Mouse (Mus musculus): ENCODE measurements at regions not wholly inside any gene's neighbourhood (a gene's known extent, or its start where the extent isn't known, plus 50 kb on each side); places are given as distances from the start of the nearest gene placed in this dataset.
A peak's percentile ranks its signal among the peaks of the same experiment; 100 is the strongest.

GRCm38 (mm10) chr7:133502731-133503130 lies 99.2 kb downstream of the Tex36 start:
- Histone ChIP-seq H3K9ac (no peak overlapping the region), H3K4me1 (ENCODE audit: insufficient read depth) (no peaks in the 10 kb centered on the region), H3K27me3 (ENCODE audit: insufficient read depth, low read length) (no peaks in the 10 kb centered on the region), H3K4me2 (no peak overlapping the region), H3K9me3 (ENCODE audit: low read depth, low read length) (no peaks in the 10 kb centered on the region), H3K36me3 (ENCODE audit: insufficient read depth) (no peaks in the 10 kb centered on the region), H3K27ac (ENCODE audit: low read depth) (no peak overlapping the region), H3K4me3 (ENCODE audit: low read depth, low read length) (no peak overlapping the region)
- 48% methylated on average over 4 of the region's 4 CpGs for WGBS
- no peak for TF ChIP-seq CTCF (IDR thresholded peaks at IDR 0.05; ENCODE audit: low read depth)
- ATAC-seq (ENCODE audit: insufficient read depth) (no peak), DNase-seq (no peak)

- no peak for TF ChIP-seq CTCF (IDR thresholded peaks at IDR 0.05; ENCODE audit: low read depth)
- H3K4me3 ChIP-seq (ENCODE audit: low read depth, low read length) = no peak overlapping the region
- no peaks in the 10 kb centered on the region for H3K27me3 ChIP-seq (ENCODE audit: insufficient read depth, low read length)
- 98% methylated on average over 3 of the region's 3 CpGs for WGBS
- DNase-seq = no peak
- no peaks in the 10 kb centered on the region for H3K36me3 ChIP-seq (ENCODE audit: insufficient read depth)
- no peaks in the 10 kb centered on the region for H3K9me3 ChIP-seq (ENCODE audit: low read depth, low read length)
- H3K4me2 ChIP-seq = no peak overlapping the region
- H3K9ac ChIP-seq = no peak overlapping the region
- H3K4me1 ChIP-seq (ENCODE audit: insufficient read depth) = no peaks in the 10 kb centered on the region
- ATAC-seq (ENCODE audit: insufficient read depth) = no peak
- no peak overlapping the region for H3K27ac ChIP-seq (ENCODE audit: low read depth)
These were observed 104.4 kb downstream of the Tex36 start for GRCm38 (mm10) chr7:133497551-133497950.

DNA sequence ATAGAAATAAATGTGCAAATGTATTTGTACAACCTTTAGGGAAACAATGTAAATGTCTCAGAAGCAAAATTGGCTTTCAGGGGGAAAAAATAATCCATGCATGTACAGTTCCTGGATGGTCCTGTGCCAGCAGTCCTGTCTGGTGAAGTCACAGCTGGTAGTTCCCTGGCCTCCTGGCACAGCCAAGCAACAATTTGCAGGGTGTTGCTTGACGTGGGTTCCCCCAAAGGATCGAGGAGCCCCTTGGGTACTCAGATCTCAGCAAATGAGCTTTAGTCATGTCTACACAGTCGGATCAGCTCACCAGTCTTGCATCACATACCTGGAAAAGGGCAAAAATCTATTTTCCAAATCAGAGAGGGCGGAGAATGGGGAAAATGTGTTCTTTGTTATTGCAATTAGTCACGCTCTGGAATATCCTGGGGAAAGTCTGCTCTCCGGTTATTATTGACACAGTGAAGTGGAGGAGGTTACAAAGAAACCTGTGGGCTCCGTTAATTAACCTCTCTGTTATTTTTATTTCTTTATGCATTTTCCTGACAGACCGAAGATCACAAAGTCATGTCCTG lies 106.9 kb downstream of the Tex36 start:
- H3K4me1 ChIP-seq (ENCODE audit: insufficient read depth) = no peaks in the 10 kb centered on the region
- no peaks in the 10 kb centered on the region for H3K9me3 ChIP-seq (ENCODE audit: low read depth, low read length)
- H3K4me2 ChIP-seq = no peak overlapping the region
- ATAC-seq (ENCODE audit: insufficient read depth) (no peak), DNase-seq (no peak)
- WGBS = 54% methylated on average over 8 of the region's 8 CpGs
- no peak overlapping the region for H3K27ac ChIP-seq (ENCODE audit: low read depth)
- no peak for TF ChIP-seq CTCF (IDR thresholded peaks at IDR 0.05; ENCODE audit: low read depth)
- no peaks in the 10 kb centered on the region for H3K27me3 ChIP-seq (ENCODE audit: insufficient read depth, low read length)
- H3K4me3 ChIP-seq (ENCODE audit: low read depth, low read length) = no peak overlapping the region
- no peaks in the 10 kb centered on the region for H3K36me3 ChIP-seq (ENCODE audit: insufficient read depth)
- no peak overlapping the region for H3K9ac ChIP-seq

GRCm38 (mm10) chr7:133494256-133494981 lies 107.5 kb downstream of the Tex36 start:
- Histone ChIP-seq H3K27me3 (ENCODE audit: insufficient read depth, low read length) (no peaks in the 10 kb centered on the region), H3K36me3 (ENCODE audit: insufficient read depth) (no peaks in the 10 kb centered on the region), H3K9me3 (ENCODE audit: low read depth, low read length) (no peaks in the 10 kb centered on the region), H3K27ac (ENCODE audit: low read depth) (no peak overlapping the region), H3K9ac (no peak overlapping the region), H3K4me3 (ENCODE audit: low read depth, low read length) (no peak overlapping the region), H3K4me1 (ENCODE audit: insufficient read depth) (no peaks in the 10 kb centered on the region), H3K4me2 (no peak overlapping the region)
- 52% methylated on average over 10 of the region's 10 CpGs for WGBS
- DNase-seq (no peak), ATAC-seq (ENCODE audit: insufficient read depth) (no peak)
- TF ChIP-seq CTCF (IDR thresholded peaks at IDR 0.05; ENCODE audit: low read depth) = no peak

DNA sequence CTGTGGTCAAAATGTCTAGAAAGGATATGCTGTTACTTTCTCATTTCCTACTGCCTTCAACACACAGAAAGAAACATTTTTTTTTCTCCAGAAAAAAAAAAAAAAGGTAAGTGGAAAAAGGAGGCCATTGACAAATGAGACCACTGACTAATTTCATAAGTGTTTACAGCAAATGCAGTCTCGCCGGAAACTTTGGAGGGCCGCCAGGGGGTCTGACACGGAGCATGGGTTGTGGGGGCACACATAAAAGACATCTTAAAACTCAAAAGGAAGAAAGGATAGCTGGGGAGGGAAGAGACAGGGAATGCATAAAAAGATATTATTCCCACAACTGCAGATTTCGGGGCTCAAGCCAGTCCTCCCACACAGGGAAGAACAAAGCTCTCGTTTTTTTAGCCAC lies 109.3 kb downstream of the Tex36 start:
- no peak overlapping the region for H3K9ac ChIP-seq
- H3K4me3 ChIP-seq (ENCODE audit: low read depth, low read length) = no peak overlapping the region
- TF ChIP-seq CTCF (IDR thresholded peaks at IDR 0.05; ENCODE audit: low read depth) = no peak
- H3K4me2 ChIP-seq = no peak overlapping the region
- H3K36me3 ChIP-seq (ENCODE audit: insufficient read depth) = no peaks in the 10 kb centered on the region
- 23% methylated on average over 6 of the region's 6 CpGs for WGBS
- no peak for ATAC-seq (ENCODE audit: insufficient read depth)
- 0 out of 2 replicates have a peak, but pooled peaks cover 5% of the 10 kb centered on the region for H3K4me1 ChIP-seq (ENCODE audit: insufficient read depth)
- no peaks in the 10 kb centered on the region for H3K9me3 ChIP-seq (ENCODE audit: low read depth, low read length)
- peak; percentile 81 for DNase-seq
- H3K27ac ChIP-seq (ENCODE audit: low read depth) = no peak overlapping the region; the same call in 1 of the 2 replicates
- H3K27me3 ChIP-seq (ENCODE audit: insufficient read depth, low read length) = no peaks in the 10 kb centered on the region

DNA sequence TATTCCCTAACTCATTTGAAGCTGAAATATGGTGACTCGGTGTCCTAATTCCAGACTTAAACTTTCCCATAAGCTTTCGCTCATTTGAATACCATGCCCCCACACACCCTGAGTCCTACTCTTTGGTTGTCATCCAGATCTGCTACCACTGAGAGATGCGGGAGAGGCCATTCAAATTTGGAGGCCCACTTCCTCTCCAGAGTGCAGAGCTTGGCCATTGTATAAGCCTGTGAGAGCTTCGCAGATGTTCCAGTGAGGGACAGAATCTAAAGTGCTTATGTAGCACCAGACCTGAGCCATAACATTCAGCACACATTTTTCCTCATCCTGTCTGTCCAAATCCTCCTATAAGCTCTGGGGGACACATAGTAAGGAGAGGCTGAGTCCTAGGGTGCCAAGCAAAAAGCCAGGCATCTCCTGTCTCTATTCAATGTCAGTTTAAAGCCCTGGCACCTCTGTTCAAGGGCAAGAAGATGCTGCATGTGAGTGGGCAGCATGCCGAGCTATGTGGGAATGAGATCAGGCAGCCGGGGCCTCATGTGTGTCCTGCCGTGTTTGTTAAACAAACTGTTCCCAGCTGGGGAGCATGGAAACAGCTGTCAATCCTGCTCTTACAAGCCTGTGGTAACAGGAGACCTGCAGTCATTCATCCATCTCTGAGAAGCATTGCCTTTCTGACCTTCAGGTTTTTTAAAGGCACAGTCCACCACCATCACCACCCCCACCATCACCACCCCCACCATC lies 113.9 kb downstream of the Tex36 start:
- H3K4me1 ChIP-seq (ENCODE audit: insufficient read depth) = 0 out of 2 replicates have a peak, but pooled peaks cover 5% of the 10 kb centered on the region
- ATAC-seq (ENCODE audit: insufficient read depth) (peak; percentile 82), DNase-seq (peak; percentile 81)
- H3K9me3 ChIP-seq (ENCODE audit: low read depth, low read length) = no peaks in the 10 kb centered on the region
- no peak overlapping the region for H3K4me2 ChIP-seq
- no peaks in the 10 kb centered on the region for H3K27me3 ChIP-seq (ENCODE audit: insufficient read depth, low read length)
- no peaks in the 10 kb centered on the region for H3K36me3 ChIP-seq (ENCODE audit: insufficient read depth)
- H3K9ac ChIP-seq = no peak overlapping the region
- 32% methylated on average over 7 of the region's 7 CpGs for WGBS
- peak overlapping the region; percentile 61 for H3K27ac ChIP-seq (ENCODE audit: low read depth)
- no peak overlapping the region for H3K4me3 ChIP-seq (ENCODE audit: low read depth, low read length)
- no peak for TF ChIP-seq CTCF (IDR thresholded peaks at IDR 0.05; ENCODE audit: low read depth)

GRCm38 (mm10) chr7:133484430-133484841 lies 117.5 kb downstream of the Tex36 start:
- no peaks in the 10 kb centered on the region for H3K9me3 ChIP-seq (ENCODE audit: low read depth, low read length)
- no peak for ATAC-seq (ENCODE audit: insufficient read depth)
- no peak for TF ChIP-seq CTCF (IDR thresholded peaks at IDR 0.05; ENCODE audit: low read depth)
- H3K4me3 ChIP-seq (ENCODE audit: low read depth, low read length) = no peak overlapping the region
- H3K36me3 ChIP-seq (ENCODE audit: insufficient read depth) = no peaks in the 10 kb centered on the region
- H3K4me1 ChIP-seq (ENCODE audit: insufficient read depth) = peaks cover 5% of the 10 kb centered on the region; the same call in 1 of the 2 replicates
- H3K27ac ChIP-seq (ENCODE audit: low read depth) = no peak overlapping the region
- no peaks in the 10 kb centered on the region for H3K27me3 ChIP-seq (ENCODE audit: insufficient read depth, low read length)
- no peak for DNase-seq
- H3K9ac ChIP-seq = no peak overlapping the region
- H3K4me2 ChIP-seq = no peak overlapping the region
- 71% methylated on average over 8 of the region's 8 CpGs for WGBS

All from lung, embryonic 14.5 days (tissue).